20 mouse cellular contexts compared by ENCODE assay signal in genomic region chr7:129637906-129638475, GRCm38 (mm10).
"Had no signal": no experiment of that assay in that cellular context is flagged by ENCODE, and none has a peak within 500 bp of the region (broad histone marks: within the 10 kb centered on the region; RNA-seq: fewer than 3 reads in every experiment).

No protein-coding gene starts in this region.

- H3K4me1 ChIP-seq: limb, embryonic 15.5 days; liver, embryonic 13.5 days; midbrain, embryonic 12.5 days; neural tube, embryonic 13.5 days; stomach, embryonic 15.5 days had no signal

- H3K4me2 ChIP-seq: limb, embryonic 12.5 days; limb, embryonic 15.5 days; liver, embryonic 13.5 days; midbrain, embryonic 12.5 days; neural tube, embryonic 13.5 days; stomach, embryonic 15.5 days had no signal

- H3K27ac ChIP-seq: hindbrain, postnatal 0 days; limb, embryonic 12.5 days; limb, embryonic 15.5 days; liver, embryonic 13.5 days; midbrain, embryonic 12.5 days; neural tube, embryonic 13.5 days; stomach, embryonic 15.5 days had no signal

- ATAC-seq: hindbrain, postnatal 0 days; inflammation-experienced regulatory T-cells, adult 6 months; midbrain, embryonic 16.5 days had no signal

- H3K9ac ChIP-seq: limb, embryonic 12.5 days; limb, embryonic 15.5 days; liver, embryonic 13.5 days; midbrain, embryonic 12.5 days; neural tube, embryonic 13.5 days; stomach, embryonic 15.5 days had no signal

- H3K4me3 ChIP-seq: limb, embryonic 12.5 days; limb, embryonic 15.5 days; liver, embryonic 13.5 days; midbrain, embryonic 12.5 days; myocyte; neural tube, embryonic 13.5 days; stomach, embryonic 15.5 days had no signal

- DNase-seq: left cerebral cortex, postnatal 4 days; liver, embryonic 13.5 days; lung, adult 2 months; lung, postnatal 14 days; lung, postnatal 4 days; retina, postnatal 1 day; right cerebral cortex, postnatal 25 days; spleen, adult 18-20 months; thymus, adult 2 months; thymus, postnatal 14 days; thymus, postnatal 4 days had no signal

- H3K27me3 ChIP-seq: limb, embryonic 12.5 days; limb, embryonic 15.5 days; liver, embryonic 13.5 days; midbrain, embryonic 12.5 days; neural tube, embryonic 13.5 days; stomach, embryonic 15.5 days had no signal

- H3K9me3 ChIP-seq: limb, embryonic 12.5 days; limb, embryonic 15.5 days; liver, embryonic 13.5 days; midbrain, embryonic 12.5 days; neural tube, embryonic 13.5 days; stomach, embryonic 15.5 days had no signal
